Mouse (Mus musculus): ENCODE data around the gene Spaca6. TPM values are rescaled to one million over a fixed set of nuclear protein-coding genes. Genes with fewer than 3 reads are reported as not detected.

Gene Spaca6
- polyA plus RNA-seq, 1 experiment from 2014 or later: 29.6 TPM

DNA sequence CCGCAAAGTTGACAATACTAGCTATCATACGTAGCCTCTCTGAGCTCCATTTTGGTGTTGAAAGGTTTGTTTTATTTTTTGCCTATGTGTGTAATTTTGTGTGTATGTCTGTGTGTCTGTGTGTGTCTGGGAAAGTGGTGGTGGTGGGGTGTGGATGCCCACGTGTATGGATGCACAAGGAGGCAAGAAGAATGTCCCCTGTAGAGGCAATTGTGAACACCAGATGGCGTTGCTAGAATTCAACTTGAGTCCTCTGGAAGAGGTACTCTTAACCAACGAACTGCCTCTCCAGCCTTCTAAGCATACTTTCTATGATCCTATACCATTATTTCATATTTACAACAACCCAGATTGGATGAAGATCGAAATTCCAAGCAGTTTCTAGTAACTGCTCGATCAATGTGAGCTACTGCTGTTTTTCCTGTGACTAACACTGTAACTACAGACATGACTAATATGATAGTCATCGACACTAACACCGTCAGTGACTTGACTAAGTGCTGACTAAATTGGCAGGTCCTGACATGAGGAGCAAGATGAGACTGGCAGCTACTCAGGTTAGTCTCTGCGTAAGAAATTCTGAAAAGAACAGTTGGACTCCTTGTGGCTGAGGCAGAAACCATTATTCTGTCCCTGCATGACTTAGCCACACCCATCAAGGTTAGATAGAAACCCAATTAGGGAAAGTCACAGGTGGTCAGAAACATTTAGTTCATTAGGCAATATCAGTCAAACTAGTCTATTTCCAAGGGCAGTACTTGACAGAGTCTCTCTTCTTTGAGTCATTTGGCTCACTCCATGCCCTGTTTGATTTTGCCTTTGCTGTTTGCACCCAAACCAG, 18.4 kb downstream of the Spaca6 start:
- Histone ChIP-seq H3K27ac (no peak overlapping the region), H3K4me3 (replicated peaks) (no peak overlapping the region), H3K9ac (no peak overlapping the region), H3K4me2 (no peak overlapping the region), H3K27me3 (replicated peaks) (no peaks in the 10 kb centered on the region), H3K4me1 (no peaks in the 10 kb centered on the region), H3K9me3 (no peaks in the 10 kb centered on the region), H3K36me3 (no peaks in the 10 kb centered on the region; the same call in 1 of the 2 replicates)
- WGBS: 71% methylated on average over 10 of the region's 10 CpGs
- ATAC-seq (ENCODE audit: insufficient read depth, low FRiP score, low read depth): no peak

DNA sequence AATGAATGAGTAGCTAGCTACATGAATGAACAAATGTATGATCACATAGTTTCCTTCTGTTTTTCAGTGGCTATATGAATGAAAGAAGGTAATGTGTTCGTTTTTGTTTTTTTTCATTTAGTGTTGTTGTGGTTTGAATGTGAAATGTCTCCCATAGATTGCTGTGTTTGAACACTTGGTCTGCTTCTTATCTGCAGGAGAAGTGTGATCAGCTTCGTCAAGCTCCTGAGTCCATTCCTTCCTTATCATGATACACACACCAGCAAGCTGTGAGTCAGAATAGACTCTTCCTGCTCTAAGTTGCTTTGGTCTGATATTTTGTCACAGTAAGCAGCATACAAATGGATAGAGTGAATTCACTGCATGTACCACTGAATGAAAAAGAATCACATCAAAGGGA, 22.0 kb downstream of the Spaca6 start:
- no peak for ATAC-seq (ENCODE audit: insufficient read depth, low FRiP score, low read depth)

DNA sequence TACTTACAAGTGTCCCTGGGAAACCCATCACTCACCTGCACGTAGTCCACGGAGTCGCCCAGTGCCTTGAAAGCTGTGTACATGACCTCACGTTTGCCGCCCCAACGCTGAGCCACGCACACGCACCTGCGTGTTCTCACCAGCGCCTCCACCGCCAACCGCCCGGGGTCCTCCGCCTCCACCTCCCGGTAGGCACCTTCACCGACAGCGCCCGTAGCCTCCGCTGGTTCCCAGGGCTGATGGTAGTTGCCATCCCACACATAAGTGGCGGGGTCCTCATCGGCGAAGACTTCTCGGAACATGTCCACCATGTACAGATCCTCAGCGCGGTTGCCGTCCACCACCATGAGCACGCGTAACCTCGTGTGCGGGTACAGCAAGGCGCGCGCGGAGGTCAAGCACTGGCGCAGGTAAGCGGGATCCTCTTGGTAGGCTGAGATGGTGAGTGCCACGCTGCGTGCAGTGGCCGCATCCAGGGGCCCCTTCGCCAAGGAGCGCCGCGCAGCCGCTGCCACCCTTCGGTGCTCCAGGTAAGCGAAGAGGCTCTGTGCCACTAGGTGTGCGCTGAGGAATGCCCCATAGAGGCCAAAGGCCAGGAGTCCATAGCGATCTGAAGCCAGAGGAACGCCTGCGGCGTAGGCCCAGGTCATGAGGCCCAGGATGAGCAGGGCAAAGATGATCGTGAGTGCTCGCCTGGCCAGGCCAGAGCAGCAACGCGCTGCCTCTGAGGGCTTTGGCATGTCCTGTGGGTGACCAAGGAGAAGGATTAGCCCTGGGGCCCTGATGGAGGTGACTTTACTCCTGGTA, 23.2 kb downstream of the Spaca6 start:
- Histone ChIP-seq H3K36me3 (no peaks in the 10 kb centered on the region), H3K4me2 (peak overlapping the region; percentile 22), H3K9ac (no peak overlapping the region), H3K27ac (no peak overlapping the region), H3K27me3 (replicated peaks) (no peaks in the 10 kb centered on the region), H3K9me3 (no peaks in the 10 kb centered on the region), H3K4me1 (no peaks in the 10 kb centered on the region), H3K4me3 (replicated peaks) (no peak overlapping the region)
- 30% methylated on average over 55 of the region's 55 CpGs for WGBS
- ATAC-seq (ENCODE audit: insufficient read depth, low FRiP score, low read depth): 0 out of 2 replicates have a peak, but pooled peaks have one; percentile 28

More for the DNA sequence above, 22.0 kb downstream of the Spaca6 start:
- Histone ChIP-seq H3K27me3 (replicated peaks) (no peaks in the 10 kb centered on the region), H3K27ac (no peak overlapping the region), H3K9me3 (no peaks in the 10 kb centered on the region), H3K36me3 (no peaks in the 10 kb centered on the region), H3K4me2 (no peak overlapping the region), H3K4me1 (no peaks in the 10 kb centered on the region), H3K9ac (no peak overlapping the region), H3K4me3 (replicated peaks) (no peak overlapping the region)
- WGBS: 70% methylated on average over 2 of the region's 2 CpGs

DNA sequence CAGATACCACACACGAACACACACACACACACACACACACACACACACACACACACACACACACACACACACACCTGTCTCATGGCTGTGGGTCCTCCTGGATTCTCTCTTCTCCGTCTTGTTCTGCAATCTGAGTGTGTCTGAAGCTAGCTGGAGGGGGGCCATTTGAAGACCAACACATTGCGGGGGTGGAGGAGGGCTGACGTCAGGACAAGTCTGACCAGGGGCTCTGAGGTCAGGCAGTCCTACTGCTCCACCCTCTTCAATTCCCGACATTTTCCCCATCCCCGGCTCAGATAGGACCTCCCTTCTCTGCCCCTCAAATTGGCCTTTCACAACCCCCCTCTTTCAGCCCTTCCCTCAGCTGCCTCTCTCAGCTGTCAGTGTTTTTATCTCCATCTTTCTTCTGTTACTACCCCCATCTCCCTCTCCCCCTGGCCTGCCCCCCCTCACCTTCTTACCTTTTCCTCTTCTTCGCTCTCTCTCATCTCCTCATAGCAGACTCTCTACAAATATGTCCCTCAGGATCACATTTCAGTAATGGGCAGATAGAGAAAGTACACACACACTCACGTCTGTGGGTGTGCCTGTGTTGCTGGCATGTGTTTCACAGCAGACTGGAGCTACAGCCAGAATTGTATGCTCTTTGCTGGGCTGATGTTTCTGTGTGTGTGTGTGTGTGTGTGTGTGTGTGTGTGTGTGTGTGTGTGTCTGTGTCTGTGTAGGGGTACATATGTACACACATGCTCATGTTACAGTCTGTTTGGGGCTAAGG, 28.3 kb downstream of the Spaca6 start, which contains the start of gene Has1:
Gene Has1, minus strand, starts transcription at position 142 of the 775 bp plus-strand sequence.
- no peak within 1 kb of the TSS for H3K27ac ChIP-seq

DNA sequence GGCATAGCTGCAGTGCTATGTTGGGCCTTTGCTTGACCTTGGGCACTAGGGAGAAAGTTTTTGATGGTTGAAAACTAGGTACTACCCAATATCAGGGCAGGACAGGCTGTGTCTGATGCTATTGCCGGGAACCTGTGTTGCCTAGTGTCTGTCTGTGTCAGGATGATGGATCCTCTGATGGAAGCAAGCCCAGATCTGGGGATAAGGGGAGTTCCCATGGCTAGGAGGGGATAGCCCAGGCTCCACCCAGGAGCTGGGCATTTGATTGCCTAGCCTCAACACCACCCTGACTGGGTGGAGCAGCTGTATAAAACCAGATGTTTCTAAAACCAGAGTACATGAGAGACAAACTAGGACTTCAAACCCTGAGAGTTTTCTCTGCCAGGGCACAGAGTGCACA, 29.7 kb downstream of the Spaca6 start:
- H3K9ac ChIP-seq: no peak overlapping the region
- ATAC-seq (ENCODE audit: insufficient read depth, low FRiP score, low read depth): no peak
- no peaks in the 10 kb centered on the region for H3K9me3 ChIP-seq
- H3K27ac ChIP-seq: no peak overlapping the region
- no peaks in the 10 kb centered on the region for H3K4me1 ChIP-seq
- H3K4me3 ChIP-seq (replicated peaks): no peak overlapping the region
- no peak overlapping the region for H3K4me2 ChIP-seq
- 40% methylated on average over 1 of the region's 1 CpGs for WGBS
- no peaks in the 10 kb centered on the region for H3K27me3 ChIP-seq (replicated peaks)
- no peaks in the 10 kb centered on the region for H3K36me3 ChIP-seq

More for the DNA sequence above, 28.3 kb downstream of the Spaca6 start, which contains the start of gene Has1:
- no peak within 1 kb of the TSS for H3K4me3 ChIP-seq (replicated peaks)
- H3K4me2 ChIP-seq: no peak within 1 kb of the TSS
- no peaks in the 10 kb centered on the region for H3K27me3 ChIP-seq (replicated peaks)
- H3K9me3 ChIP-seq: no peaks in the 10 kb centered on the region
- H3K36me3 ChIP-seq: no peaks in the 10 kb centered on the region
- H3K9ac ChIP-seq: no peak within 1 kb of the TSS
- H3K4me1 ChIP-seq: no peaks in the 10 kb centered on the region
- 24% methylated on average over 7 of the region's 8 CpGs for WGBS
- no peak for ATAC-seq (ENCODE audit: insufficient read depth, low FRiP score, low read depth)

DNA sequence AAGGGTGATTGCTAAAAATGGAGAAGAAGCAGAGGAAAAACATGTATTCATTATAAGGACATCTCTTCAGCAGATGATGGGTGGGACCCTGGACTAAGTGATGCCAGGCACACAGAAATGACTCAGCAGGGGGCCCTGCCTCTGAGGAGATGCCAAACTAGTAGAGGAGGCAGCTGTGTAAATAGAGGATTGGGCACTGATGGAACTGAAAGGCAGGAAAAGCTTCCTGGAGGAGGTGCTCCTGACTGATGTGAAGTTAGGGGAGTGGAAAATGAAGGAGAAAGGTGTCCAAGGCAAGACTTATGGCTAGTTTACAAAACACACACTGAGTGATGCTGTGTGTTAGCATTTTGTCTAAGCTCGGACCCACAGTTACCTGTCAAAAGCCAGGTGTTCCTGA, 30.5 kb downstream of the Spaca6 start:
- no peaks in the 10 kb centered on the region for H3K36me3 ChIP-seq
- H3K4me1 ChIP-seq: no peaks in the 10 kb centered on the region
- ATAC-seq (ENCODE audit: insufficient read depth, low FRiP score, low read depth): no peak
- H3K4me2 ChIP-seq: no peak overlapping the region
- no peak overlapping the region for H3K9ac ChIP-seq
- no peak overlapping the region for H3K4me3 ChIP-seq (replicated peaks)
- 62% methylated on average over 1 of the region's 1 CpGs for WGBS
- no peaks in the 10 kb centered on the region for H3K9me3 ChIP-seq
- no peak overlapping the region for H3K27ac ChIP-seq
- H3K27me3 ChIP-seq (replicated peaks): no peaks in the 10 kb centered on the region

DNA sequence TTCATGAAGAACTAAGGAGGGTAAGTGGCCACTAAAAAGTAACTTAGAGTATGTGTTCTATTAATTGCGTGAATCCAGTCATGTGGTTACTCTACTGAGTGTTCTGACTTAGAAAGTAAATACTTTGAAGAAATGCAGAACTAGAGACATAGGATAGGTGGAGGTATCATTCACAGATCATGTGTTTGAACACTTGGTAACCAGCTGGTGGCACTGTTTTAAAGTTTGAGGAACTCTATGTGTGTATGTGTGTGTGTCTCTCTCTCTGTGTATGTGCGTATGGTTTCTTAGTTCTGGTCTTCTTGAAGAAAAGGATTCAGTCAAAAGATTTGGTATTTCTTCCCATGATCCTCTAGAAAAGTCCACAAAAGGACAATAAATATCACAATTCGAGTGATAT, 33.2 kb downstream of the Spaca6 start:
- H3K9ac ChIP-seq: no peak overlapping the region
- H3K4me2 ChIP-seq: no peak overlapping the region
- no peak for ATAC-seq (ENCODE audit: insufficient read depth, low FRiP score, low read depth)
- no peak overlapping the region for H3K4me3 ChIP-seq (replicated peaks)
- H3K27ac ChIP-seq: no peak overlapping the region
- no peaks in the 10 kb centered on the region for H3K4me1 ChIP-seq
- H3K9me3 ChIP-seq: no peaks in the 10 kb centered on the region
- no peaks in the 10 kb centered on the region for H3K36me3 ChIP-seq
- no peaks in the 10 kb centered on the region for H3K27me3 ChIP-seq (replicated peaks)
- 85% methylated on average over 3 of the region's 3 CpGs for WGBS

DNA sequence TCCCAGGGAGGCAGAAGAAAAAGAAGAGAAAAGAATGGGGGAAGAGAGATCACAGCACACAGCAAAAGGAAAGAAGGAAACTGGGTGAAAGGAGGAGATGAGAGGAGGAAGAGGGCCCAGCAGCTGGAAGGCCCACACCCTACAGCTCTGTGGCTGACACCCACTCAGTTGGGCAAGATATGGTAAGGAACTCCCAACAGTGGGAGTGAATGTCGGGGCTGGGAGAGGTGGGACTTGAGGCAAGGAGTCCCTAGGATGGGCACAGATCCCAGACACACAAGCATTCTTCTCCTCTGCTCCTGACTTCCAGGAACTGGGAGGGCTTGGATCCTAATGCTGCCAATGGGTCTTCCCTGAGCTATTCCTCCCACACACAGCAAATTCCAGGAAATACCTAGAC, 35.4 kb downstream of the Spaca6 start:
- no peak for ATAC-seq (ENCODE audit: insufficient read depth, low FRiP score, low read depth)
- H3K27ac ChIP-seq: no peak overlapping the region
- H3K4me1 ChIP-seq: no peaks in the 10 kb centered on the region
- H3K27me3 ChIP-seq (replicated peaks): no peaks in the 10 kb centered on the region
- no peak overlapping the region for H3K4me2 ChIP-seq
- WGBS: 55% methylated on average over 1 of the region's 1 CpGs
- H3K9me3 ChIP-seq: no peaks in the 10 kb centered on the region
- no peaks in the 10 kb centered on the region for H3K36me3 ChIP-seq
- no peak overlapping the region for H3K9ac ChIP-seq
- H3K4me3 ChIP-seq (replicated peaks): no peak overlapping the region

DNA sequence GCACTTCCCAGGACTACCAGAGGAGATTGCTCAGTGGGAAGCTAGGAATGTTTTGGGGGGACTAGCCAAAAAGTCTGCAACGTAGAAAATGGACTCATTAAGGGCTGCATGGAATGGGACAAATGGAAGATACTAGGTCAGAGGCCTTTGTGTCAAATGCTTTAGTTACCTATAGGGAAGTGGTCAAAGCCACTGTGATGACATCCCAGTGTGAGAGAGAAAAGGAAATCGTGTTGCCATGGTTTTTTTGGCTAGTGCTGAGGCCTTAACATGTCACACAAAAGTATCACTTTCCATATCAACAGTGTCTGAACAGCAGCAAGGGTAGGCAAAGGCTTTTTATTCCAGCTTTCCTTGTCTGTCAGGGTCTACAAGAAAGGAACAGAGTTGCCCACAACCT, 38.2 kb downstream of the Spaca6 start:
- no peak for ATAC-seq (ENCODE audit: insufficient read depth, low FRiP score, low read depth)
- no peaks in the 10 kb centered on the region for H3K4me1 ChIP-seq
- no peak overlapping the region for H3K4me2 ChIP-seq
- H3K9ac ChIP-seq: no peak overlapping the region
- H3K36me3 ChIP-seq: no peaks in the 10 kb centered on the region
- H3K9me3 ChIP-seq: no peaks in the 10 kb centered on the region
- no peak overlapping the region for H3K4me3 ChIP-seq (replicated peaks)
- H3K27me3 ChIP-seq (replicated peaks): no peaks in the 10 kb centered on the region
- WGBS: 62% methylated on average over 2 of the region's 2 CpGs
- no peak overlapping the region for H3K27ac ChIP-seq

DNA sequence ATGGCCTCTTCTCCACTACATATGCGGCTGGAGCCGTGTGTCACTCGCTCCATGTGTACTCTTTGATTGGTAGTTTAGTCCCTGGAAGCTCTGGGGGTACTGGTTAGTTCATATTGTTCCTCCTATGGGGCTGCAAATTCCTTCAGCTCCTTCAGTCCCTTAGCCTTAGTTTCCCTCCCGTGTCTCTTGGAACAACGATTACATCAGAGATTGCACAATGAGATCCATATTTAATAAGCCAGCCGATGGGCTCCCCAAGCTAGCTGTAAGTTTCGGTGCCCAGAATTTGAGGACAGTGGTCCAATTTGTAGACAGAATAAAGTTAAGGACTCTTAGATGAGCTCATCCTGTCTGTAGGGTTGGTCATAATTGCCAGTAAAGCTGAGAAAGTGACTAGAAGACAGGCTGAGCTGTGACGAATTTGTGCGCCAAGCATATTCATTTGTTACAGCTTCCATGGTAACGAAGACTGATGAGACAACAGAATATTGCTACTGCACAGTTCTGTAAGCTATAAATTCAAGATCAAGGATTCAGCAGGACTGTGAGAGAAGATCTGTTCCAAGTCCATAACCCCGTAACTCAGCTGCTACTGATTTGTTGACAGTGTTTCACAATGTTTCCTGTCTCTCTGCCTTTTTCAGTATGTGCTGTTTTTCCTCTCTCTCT, 40.0 kb downstream of the Spaca6 start:
- ATAC-seq (ENCODE audit: insufficient read depth, low FRiP score, low read depth): no peak
- WGBS: 88% methylated on average over 11 of the region's 11 CpGs
- Histone ChIP-seq H3K27ac (no peak overlapping the region), H3K36me3 (no peaks in the 10 kb centered on the region), H3K9me3 (no peaks in the 10 kb centered on the region), H3K4me3 (replicated peaks) (no peak overlapping the region), H3K27me3 (replicated peaks) (no peaks in the 10 kb centered on the region), H3K4me2 (no peak overlapping the region), H3K9ac (no peak overlapping the region), H3K4me1 (no peaks in the 10 kb centered on the region)

DNA sequence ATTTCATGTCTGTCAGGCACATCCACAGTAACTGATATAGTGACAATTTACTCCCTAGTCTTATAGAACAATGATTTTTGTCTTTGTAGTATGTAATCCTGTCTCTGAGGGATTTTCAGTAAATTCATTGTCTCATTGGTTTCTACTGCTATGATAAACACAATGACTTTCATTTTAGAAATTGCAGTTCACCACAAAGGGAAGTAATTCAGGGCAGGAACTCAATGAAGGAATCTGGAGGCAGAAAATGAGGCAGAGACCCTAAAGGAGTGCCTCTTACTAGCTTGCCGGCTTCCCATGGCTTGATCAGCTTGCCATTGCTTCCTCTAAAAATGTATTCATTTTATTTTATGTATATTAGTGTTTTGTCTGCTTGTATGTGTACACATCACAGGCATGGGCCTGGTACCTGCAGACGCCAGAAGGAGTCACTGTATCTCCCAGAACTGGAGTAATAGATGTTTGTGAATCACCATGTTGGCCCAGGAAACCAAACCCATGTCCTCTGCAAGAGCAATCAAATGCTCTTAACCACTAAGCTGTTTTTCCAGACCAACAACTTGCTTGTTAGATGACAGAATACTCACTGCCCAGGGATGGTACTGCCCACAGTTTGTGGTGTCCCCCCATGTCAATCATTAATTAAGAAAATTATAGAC, 44.1 kb downstream of the Spaca6 start:
- Histone ChIP-seq H3K4me1 (no peaks in the 10 kb centered on the region), H3K9ac (no peak overlapping the region), H3K4me2 (no peak overlapping the region), H3K4me3 (replicated peaks) (no peak overlapping the region), H3K36me3 (no peaks in the 10 kb centered on the region), H3K27ac (no peak overlapping the region), H3K27me3 (replicated peaks) (no peaks in the 10 kb centered on the region), H3K9me3 (no peaks in the 10 kb centered on the region)
- WGBS: 73% methylated on average over 2 of the region's 2 CpGs
- no peak for ATAC-seq (ENCODE audit: insufficient read depth, low FRiP score, low read depth)

Measured in stomach, embryonic 15.5 days (tissue).